Mouse (Mus musculus): ENCODE data around the gene Plscr4.

The Plscr4 gene

GRCm38 (mm10) chr9:92511696-92512095, 54.5 kb downstream of the Plscr4 start:
- DNase-seq (ENCODE audit: low spot score) = no peak

- DNase-seq (ENCODE audit: low spot score) = no peak
These were observed 59.9 kb downstream of the Plscr4 start for GRCm38 (mm10) chr9:92517036-92517435.

GRCm38 (mm10) chr9:92520751-92521150, 63.6 kb downstream of the Plscr4 start:
- DNase-seq (ENCODE audit: low spot score) = no peak

GRCm38 (mm10) chr9:92524506-92524905, 67.3 kb downstream of the Plscr4 start:
- DNase-seq (ENCODE audit: low spot score) = no peak

GRCm38 (mm10) chr9:92530055-92530454, 72.9 kb downstream of the Plscr4 start:
- no peak for DNase-seq (ENCODE audit: low spot score)

- no peak for DNase-seq (ENCODE audit: low spot score)
These were observed 80.6 kb downstream of the Plscr4 start for GRCm38 (mm10) chr9:92537735-92538134.

GRCm38 (mm10) chr9:92538216-92538615, 81.0 kb downstream of the Plscr4 start:
- DNase-seq (ENCODE audit: low spot score) = no peak

Data from testis, postnatal 14 days (tissue).